Mouse (Mus musculus) neural tube, embryonic 12.5 days (tissue): Measurements from ENCODE around the gene Tfam. TPM values are rescaled to one million over a fixed set of nuclear protein-coding genes. Genes with fewer than 3 reads are reported as not detected.

Experiments
- ATAC-seq: fragments of 200-750 bp; cut with Nextera tagmentation; 2 replicates; pipeline ENCODE4 v1.8.0; 2017; ENCODE audit warnings: low read depth, mild to moderate bottlenecking, moderate TSS enrichment, moderate library complexity; ENCODE audit not compliant: low FRiP score
- H3K27ac ChIP-seq: fragments of 300-500 bp; sonication (generic); 2 replicates; pipeline ENCODE4 v1.5.1; 2016
- H3K27me3 ChIP-seq: fragments of 300-500 bp; sonication (generic); replicated peaks from 2 replicates; pipeline ENCODE4 v1.6.1; 2016; ENCODE audit warnings: mild to moderate bottlenecking
- H3K36me3 ChIP-seq: fragments of 300-500 bp; sonication (generic); 2 replicates; pipeline ENCODE4 v1.6.1; 2016; ENCODE audit warnings: mild to moderate bottlenecking
- H3K4me1 ChIP-seq: fragments of 300-500 bp; sonication (generic); 2 replicates; pipeline ENCODE4 v1.6.1; 2016
- H3K4me2 ChIP-seq: fragments of 300-500 bp; sonication (generic); replicated peaks from 2 replicates; pipeline ENCODE4 v1.6.1; 2016; ENCODE audit warnings: mild to moderate bottlenecking
- H3K4me3 ChIP-seq: fragments of 300-500 bp; sonication (generic); 2 replicates; pipeline ENCODE4 v1.5.1; 2016
- H3K9ac ChIP-seq: fragments of 300-500 bp; sonication (generic); 2 replicates; pipeline ENCODE4 v1.6.1; 2016; ENCODE audit warnings: mild to moderate bottlenecking
- H3K9me3 ChIP-seq: fragments of 300-500 bp; sonication (generic); 2 replicates; pipeline ENCODE4 v1.6.1; 2016; ENCODE audit warnings: mild to moderate bottlenecking
- WGBS: fragments of 180-500 bp; shearing (Covaris S2); methylation state at CpG from one replicate; pipeline ENCODE4 v1.1.7; 2016; 5-methylcytosine and 5-hydroxymethylcytosine counted together
- polyA plus RNA-seq: library from polyadenylated mRNA; unstranded; fragments of >200 nt; fragmentation: Nextera tagmentation; extraction: Ambion mirVana; gene quantifications from 2 replicates; pipeline ENCODE4 v1.2.1, GENCODE M21; 2016

The Tfam gene
- 69.5 and 75.8 TPM in 2 replicates for polyA plus RNA-seq

- H3K36me3 ChIP-seq, result peaks cover 15% of the 10 kb centered on the region
- H3K9me3 ChIP-seq, result no peaks in the 10 kb centered on the region
- peak within 1 kb of the TSS; percentile 73 for H3K9ac ChIP-seq
- WGBS, result 6% methylated on average over 7 of the region's 7 CpGs
- no peak; the same call in 1 of the 2 replicates for ATAC-seq
- peaks cover 8% of the 10 kb centered on the region for H3K4me1 ChIP-seq
- H3K27ac ChIP-seq, result no peak within 1 kb of the TSS
- H3K4me3 ChIP-seq, result peak within 1 kb of the TSS; percentile 62
- H3K4me2 ChIP-seq, result peak within 1 kb of the TSS; percentile 77
- no peaks in the 10 kb centered on the region for H3K27me3 ChIP-seq
Observed at GRCm38 (mm10) chr10:71238240-71238554, at the start of gene Tfam. Gene Tfam, minus strand, starts transcription at chr10:71238280.

- Histone ChIP-seq H3K27me3 (no peaks in the 10 kb centered on the region), H3K4me2 (peak within 1 kb of the TSS; percentile 70), H3K9me3 (no peaks in the 10 kb centered on the region), H3K36me3 (no peaks in the 10 kb centered on the region), H3K4me1 (peaks cover 18% of the 10 kb centered on the region), H3K27ac (peak within 1 kb of the TSS; percentile 60), H3K9ac (peak within 1 kb of the TSS; percentile 95), H3K4me3 (peak within 1 kb of the TSS; percentile 89)
- ATAC-seq, result peak; percentile 96
- WGBS, result under 1% methylated on average over 47 of the region's 50 CpGs
Observed at GRCm38 (mm10) chr10:71285126-71285580, 47.1 kb upstream of the Tfam start, which contains the start of gene Ube2d1. Gene Ube2d1, minus strand, starts transcription at chr10:71285262.

GRCm38 (mm10) chr10:71284511-71285125 lies 46.5 kb upstream of the Tfam start:
- Histone ChIP-seq H3K27ac (peak overlapping the region; percentile 60), H3K4me1 (peaks cover 21% of the 10 kb centered on the region), H3K27me3 (no peaks in the 10 kb centered on the region), H3K9ac (peak overlapping the region; percentile 95), H3K9me3 (no peaks in the 10 kb centered on the region), H3K4me3 (peak overlapping the region; percentile 89), H3K36me3 (no peaks in the 10 kb centered on the region), H3K4me2 (peak overlapping the region; percentile 70)
- under 1% methylated on average over 41 of the region's 41 CpGs for WGBS
- peak; percentile 89 for ATAC-seq

- Histone ChIP-seq H3K9me3 (no peaks in the 10 kb centered on the region), H3K4me1 (peaks cover 23% of the 10 kb centered on the region), H3K4me3 (peak overlapping the region; percentile 89), H3K9ac (peak overlapping the region; percentile 95), H3K36me3 (no peaks in the 10 kb centered on the region), H3K4me2 (peak overlapping the region; percentile 70), H3K27me3 (no peaks in the 10 kb centered on the region), H3K27ac (peak overlapping the region; percentile 60)
- WGBS, result 9% methylated on average over 8 of the region's 8 CpGs
- ATAC-seq, result no peak
Observed at GRCm38 (mm10) chr10:71284131-71284510, 46.0 kb upstream of the Tfam start.

GRCm38 (mm10) chr10:71273008-71273739 lies 35.1 kb upstream of the Tfam start:
- 27% methylated on average over 9 of the region's 9 CpGs for WGBS
- H3K9me3 ChIP-seq, result no peaks in the 10 kb centered on the region
- ATAC-seq, result peak; percentile 71
- H3K27ac ChIP-seq, result peak overlapping the region; percentile 38; the same call in 1 of the 2 replicates
- H3K4me3 ChIP-seq, result no peak overlapping the region
- H3K4me2 ChIP-seq, result no peak overlapping the region
- H3K27me3 ChIP-seq, result no peaks in the 10 kb centered on the region
- H3K9ac ChIP-seq, result no peak overlapping the region
- peaks cover 8% of the 10 kb centered on the region for H3K36me3 ChIP-seq
- peaks cover 14% of the 10 kb centered on the region for H3K4me1 ChIP-seq

- Histone ChIP-seq H3K9me3 (no peaks in the 10 kb centered on the region), H3K4me1 (peaks cover 19% of the 10 kb centered on the region), H3K27me3 (no peaks in the 10 kb centered on the region), H3K27ac (no peak overlapping the region), H3K4me2 (no peak overlapping the region), H3K9ac (no peak overlapping the region), H3K4me3 (no peak overlapping the region), H3K36me3 (no peaks in the 10 kb centered on the region)
- WGBS, result 88% methylated on average over 2 of the region's 2 CpGs
- ATAC-seq, result no peak
Observed at GRCm38 (mm10) chr10:71267973-71268372, 29.9 kb upstream of the Tfam start.

- H3K36me3 ChIP-seq, result no peaks in the 10 kb centered on the region
- WGBS, result 74% methylated on average over 11 of the region's 11 CpGs
- no peak overlapping the region for H3K4me2 ChIP-seq
- ATAC-seq, result no peak
- no peak overlapping the region for H3K4me3 ChIP-seq
- peaks cover 17% of the 10 kb centered on the region for H3K4me1 ChIP-seq
- H3K27me3 ChIP-seq, result no peaks in the 10 kb centered on the region
- H3K9ac ChIP-seq, result no peak overlapping the region
- no peaks in the 10 kb centered on the region for H3K9me3 ChIP-seq
- H3K27ac ChIP-seq, result no peak overlapping the region
Observed at GRCm38 (mm10) chr10:71267511-71267910, 29.4 kb upstream of the Tfam start.

- WGBS, result 92% methylated on average over 4 of the region's 4 CpGs
- Histone ChIP-seq H3K36me3 (peaks cover 14% of the 10 kb centered on the region; the same call in 1 of the 2 replicates), H3K4me3 (no peak overlapping the region), H3K4me1 (peaks cover 25% of the 10 kb centered on the region), H3K9me3 (no peaks in the 10 kb centered on the region), H3K9ac (no peak overlapping the region), H3K27ac (no peak overlapping the region), H3K4me2 (no peak overlapping the region), H3K27me3 (no peaks in the 10 kb centered on the region)
- ATAC-seq, result no peak
Observed at GRCm38 (mm10) chr10:71265067-71265466, 27.0 kb upstream of the Tfam start.

GRCm38 (mm10) chr10:71261637-71262036 lies 23.6 kb upstream of the Tfam start:
- no peak; the same call in 1 of the 2 replicates for ATAC-seq
- 78% methylated on average over 8 of the region's 8 CpGs for WGBS
- Histone ChIP-seq H3K4me1 (peaks cover 13% of the 10 kb centered on the region), H3K27ac (no peak overlapping the region), H3K4me2 (no peak overlapping the region), H3K36me3 (peaks cover 41% of the 10 kb centered on the region), H3K9me3 (no peaks in the 10 kb centered on the region), H3K27me3 (no peaks in the 10 kb centered on the region), H3K4me3 (no peak overlapping the region), H3K9ac (no peak overlapping the region)

GRCm38 (mm10) chr10:71258943-71259342 lies 20.9 kb upstream of the Tfam start:
- WGBS, result 75% methylated on average over 5 of the region's 5 CpGs
- Histone ChIP-seq H3K27ac (no peak overlapping the region), H3K4me1 (peaks cover 13% of the 10 kb centered on the region), H3K4me3 (no peak overlapping the region), H3K27me3 (no peaks in the 10 kb centered on the region), H3K36me3 (peaks cover 58% of the 10 kb centered on the region), H3K9ac (no peak overlapping the region), H3K9me3 (no peaks in the 10 kb centered on the region), H3K4me2 (no peak overlapping the region)
- no peak for ATAC-seq

- WGBS, result 92% methylated on average over 8 of the region's 8 CpGs
- no peak overlapping the region for H3K27ac ChIP-seq
- peaks cover 58% of the 10 kb centered on the region for H3K36me3 ChIP-seq
Observed at GRCm38 (mm10) chr10:71258516-71258915, 20.4 kb upstream of the Tfam start.

GRCm38 (mm10) chr10:71253147-71253546 lies 15.1 kb upstream of the Tfam start:
- Histone ChIP-seq H3K36me3 (peaks cover 26% of the 10 kb centered on the region), H3K4me3 (no peak overlapping the region), H3K4me1 (no peaks in the 10 kb centered on the region), H3K27me3 (no peaks in the 10 kb centered on the region), H3K4me2 (no peak overlapping the region), H3K9me3 (no peaks in the 10 kb centered on the region), H3K9ac (no peak overlapping the region), H3K27ac (no peak overlapping the region)
- 79% methylated on average over 4 of the region's 4 CpGs for WGBS
- no peak for ATAC-seq

More at GRCm38 (mm10) chr10:71258516-71258915, 20.4 kb upstream of the Tfam start:
- no peak overlapping the region for H3K4me2 ChIP-seq
- peaks cover 13% of the 10 kb centered on the region for H3K4me1 ChIP-seq
- no peak for ATAC-seq
- H3K9me3 ChIP-seq, result no peaks in the 10 kb centered on the region
- H3K9ac ChIP-seq, result no peak overlapping the region
- H3K27me3 ChIP-seq, result no peaks in the 10 kb centered on the region
- H3K4me3 ChIP-seq, result no peak overlapping the region
